Mouse (Mus musculus) spleen, embryonic (tissue): ENCODE data around the gene Limk1.

ENCODE experiments used
- CTCF ChIA-PET: fragments of 350-600 bp; sonication (Branson Sonifier 250); formaldehyde crosslinking; loops from one replicate; lab custom pipeline; 2022; lab: Charles Lee

The Limk1 gene

DNA sequence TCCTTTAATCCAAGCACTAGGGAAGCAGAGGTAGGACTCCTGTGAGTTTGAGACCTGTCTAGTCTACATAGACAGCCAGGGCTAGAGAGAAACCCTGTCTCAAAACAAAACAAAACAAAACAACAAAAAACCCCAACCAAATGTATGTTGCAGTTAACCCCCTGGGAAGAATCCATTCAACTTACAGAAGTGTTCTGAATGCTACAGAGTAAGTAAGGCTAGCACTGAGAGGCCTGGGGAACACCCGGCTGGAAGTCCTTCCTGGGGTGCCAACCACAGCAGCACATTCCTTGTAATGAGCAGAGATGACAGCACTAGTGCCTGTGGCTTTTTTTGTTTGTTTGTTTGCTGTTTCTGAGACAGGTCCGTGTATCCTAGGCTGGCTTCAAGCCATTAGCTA is 55.6 kb downstream of the Limk1 start:
- CTCF ChIA-PET: no interaction called here

GRCm38 (mm10) chr5:134630835-134631234 is 57.6 kb downstream of the Limk1 start:
- CTCF ChIA-PET: no interaction called here

GRCm38 (mm10) chr5:134629508-134629907 is 58.9 kb downstream of the Limk1 start:
- CTCF ChIA-PET: no interaction called here

DNA sequence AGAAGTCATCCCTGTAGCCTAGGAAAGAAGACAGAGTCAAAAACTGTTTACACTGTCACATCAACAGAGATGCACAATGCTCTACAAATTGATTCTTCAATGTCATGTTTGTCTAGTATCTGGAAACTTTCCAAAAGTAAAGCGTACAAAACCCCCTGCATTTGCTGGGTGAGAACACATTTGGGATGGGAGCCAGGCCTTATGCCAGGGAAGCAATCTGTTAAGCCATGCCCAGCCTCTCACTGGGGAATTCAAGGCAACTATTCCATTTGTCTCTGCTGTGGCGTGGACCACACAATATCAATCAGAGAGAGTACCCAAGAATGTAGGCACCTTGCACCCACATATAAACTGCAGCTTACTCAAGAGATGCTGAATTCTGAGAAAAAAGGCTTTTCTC is 66.3 kb downstream of the Limk1 start:
- CTCF ChIA-PET: interaction anchor here (0.8 kb wide), 1 partner anchor 161 kb away, joined by 6 read pairs; no protein-coding TSS in a partner anchor

- CTCF ChIA-PET: no interaction called here
Observed at GRCm38 (mm10) chr5:134621099-134621640, 67.2 kb downstream of the Limk1 start.

GRCm38 (mm10) chr5:134620457-134620856 is 67.9 kb downstream of the Limk1 start:
- CTCF ChIA-PET: no interaction called here

DNA sequence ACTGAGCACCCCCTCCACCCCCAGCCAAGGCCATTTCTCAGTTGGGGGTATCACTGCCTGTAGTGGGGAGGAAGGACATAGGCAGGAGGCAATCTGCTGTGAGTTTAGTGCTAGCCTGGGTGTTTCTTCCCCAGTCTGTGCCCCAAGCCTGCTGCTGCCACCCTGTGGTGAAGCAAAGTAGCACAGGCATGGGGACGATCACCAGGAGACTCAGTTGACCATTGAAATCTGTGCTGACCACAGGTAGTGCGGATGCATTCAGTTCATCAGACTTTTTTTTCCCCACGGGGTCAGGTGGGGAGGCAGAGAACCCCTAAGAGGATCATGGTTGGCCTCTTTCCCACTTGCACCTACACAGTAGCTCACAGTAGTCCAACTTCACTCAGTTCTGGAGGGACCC is 71.3 kb downstream of the Limk1 start:
- CTCF ChIA-PET: interaction anchor here (0.6 to 2.6 kb wide), 6 partner anchors 10 to 71 kb away, joined by 3 to 13 read pairs (median 8); partner anchors contain the start of genes Clip2 and Limk1

GRCm38 (mm10) chr5:134615780-134616179 is 72.6 kb downstream of the Limk1 start:
- CTCF ChIA-PET: interaction anchor here (0.6 to 1.1 kb wide), 3 partner anchors 21 to 122 kb away, joined by 5 to 13 read pairs (median 6); no protein-coding TSS in a partner anchor

GRCm38 (mm10) chr5:134615380-134615779 is 73.0 kb downstream of the Limk1 start:
- CTCF ChIA-PET: interaction anchor here (1.1 kb wide), 1 partner anchor 42 kb away, joined by 6 read pairs; no protein-coding TSS in a partner anchor

- CTCF ChIA-PET: no interaction called here
Observed at GRCm38 (mm10) chr5:134614802-134615201, 73.6 kb downstream of the Limk1 start, which contains the start of gene Lat2. Gene Lat2, minus strand, starts transcription at chr5:134615025.

DNA sequence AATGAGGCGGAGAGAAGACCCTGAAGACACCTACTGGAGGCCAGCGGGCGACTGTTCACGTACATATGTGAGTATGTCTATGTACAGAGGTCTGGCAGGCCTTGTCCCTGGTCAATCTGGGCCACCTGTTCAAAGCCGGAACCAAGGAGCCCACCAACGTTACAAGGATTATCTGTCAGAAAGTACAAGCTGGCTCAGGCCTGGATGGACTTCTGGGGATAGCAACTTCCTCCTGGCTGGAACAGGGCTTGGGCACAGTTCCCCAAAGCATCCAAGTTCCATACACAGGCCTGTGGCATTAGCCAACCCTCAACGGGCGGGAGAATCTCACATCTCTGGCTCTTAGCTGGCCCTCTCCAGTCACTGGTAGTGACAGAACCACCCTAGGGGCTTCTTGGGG is 74.1 kb downstream of the Limk1 start:
- CTCF ChIA-PET: no interaction called here

GRCm38 (mm10) chr5:134613727-134614126 is 74.7 kb downstream of the Limk1 start:
- CTCF ChIA-PET: no interaction called here

GRCm38 (mm10) chr5:134611810-134612521 is 76.4 kb downstream of the Limk1 start:
- CTCF ChIA-PET: no interaction called here

DNA sequence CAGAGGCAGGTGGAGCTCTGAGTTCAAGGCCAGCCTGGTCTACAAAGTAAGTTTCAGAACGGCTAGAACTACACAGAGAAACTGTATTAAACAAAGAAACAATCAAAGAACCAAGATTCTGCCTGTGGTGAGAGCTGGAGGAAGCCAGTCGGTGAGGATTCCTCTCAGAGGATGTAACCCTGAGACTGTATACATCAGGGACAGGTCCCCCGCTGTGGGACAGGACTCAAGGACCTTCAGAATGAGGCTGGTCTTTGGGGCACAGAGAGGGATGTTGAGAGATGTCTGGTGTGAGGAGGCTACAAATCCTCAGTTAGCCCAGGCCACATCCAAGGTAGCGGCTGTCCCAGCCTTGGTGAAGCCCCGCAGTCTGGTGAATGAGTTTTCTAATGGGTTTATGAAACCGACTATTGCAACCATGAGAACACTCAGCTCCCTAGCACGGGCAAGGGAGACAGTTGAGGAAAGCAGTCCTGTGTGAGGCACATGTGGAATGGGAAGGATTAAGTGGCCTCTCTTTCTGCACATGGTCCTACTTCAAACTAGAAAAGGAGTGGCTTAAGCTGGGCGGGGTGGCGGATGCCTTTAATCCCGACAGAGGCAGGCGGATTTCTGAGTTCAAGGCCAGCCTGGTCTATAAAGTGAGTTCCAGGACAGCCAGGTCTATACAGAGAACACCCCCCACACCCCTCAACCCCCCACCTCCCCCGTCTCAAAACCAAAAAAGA is 78.3 kb downstream of the Limk1 start:
- CTCF ChIA-PET: no interaction called here

GRCm38 (mm10) chr5:134607121-134607520 is 81.3 kb downstream of the Limk1 start:
- CTCF ChIA-PET: interaction anchor here (1.0 to 2.2 kb wide), 2 partner anchors 10 to 24 kb away, joined by 5 to 9 read pairs; no protein-coding TSS in a partner anchor

- CTCF ChIA-PET: interaction anchor here (0.6 to 2.2 kb wide), 3 partner anchors 11 to 37 kb away, joined by 4 to 9 read pairs (median 5); no protein-coding TSS in a partner anchor
Observed at GRCm38 (mm10) chr5:134606314-134606713, 82.1 kb downstream of the Limk1 start.
